Mouse (Mus musculus) lung, embryonic 14.5 days (tissue): Measurements from ENCODE around the gene Slc7a1. TPM values are rescaled to one million over a fixed set of nuclear protein-coding genes. Genes with fewer than 3 reads are reported as not detected.

Experiments
- ATAC-seq: fragments of 200-750 bp; cut with Nextera tagmentation; 2 replicates; pipeline ENCODE4 v1.8.0; 2017; ENCODE audit warnings: mild to moderate bottlenecking, moderate TSS enrichment, moderate library complexity; ENCODE audit not compliant: insufficient read depth
- DNase-seq: peaks from one replicate; pipeline ENCODE4 v3.0.0-alpha.2; 2015
- H3K27ac ChIP-seq: fragments of 300-500 bp; sonication (generic); 2 replicates; pipeline ENCODE4 v1.5.1; 2014; ENCODE audit warnings: low read depth, mild to moderate bottlenecking, moderate library complexity
- H3K27me3 ChIP-seq: fragments of 300-500 bp; sonication (generic); 2 replicates; pipeline ENCODE4 v1.6.1; 2014; ENCODE audit warnings: low read length, control low read depth; ENCODE audit not compliant: insufficient read depth
- H3K36me3 ChIP-seq: fragments of 300-500 bp; sonication (generic); 2 replicates; pipeline ENCODE4 v1.6.1; 2014; ENCODE audit warnings: control low read depth; ENCODE audit not compliant: insufficient read depth
- H3K4me1 ChIP-seq: fragments of 300-500 bp; sonication (generic); 2 replicates; pipeline ENCODE4 v1.6.1; 2014; ENCODE audit warnings: antibody characterized with exemption, control low read depth; ENCODE audit not compliant: insufficient read depth
- H3K4me2 ChIP-seq: fragments of 300-500 bp; sonication (generic); 2 replicates; pipeline ENCODE4 v1.6.1; 2014; ENCODE audit warnings: mild to moderate bottlenecking
- H3K4me3 ChIP-seq: fragments of 300-500 bp; sonication (generic); 2 replicates; pipeline ENCODE4 v1.5.1; 2014; ENCODE audit warnings: low read depth, low read length
- H3K9ac ChIP-seq: fragments of 300-500 bp; sonication (generic); 2 replicates; pipeline ENCODE4 v1.6.1; 2014
- H3K9me3 ChIP-seq: fragments of 300-500 bp; sonication (generic); 2 replicates; pipeline ENCODE4 v1.6.1; 2016; ENCODE audit warnings: low read depth, low read length, control low read depth
- CTCF ChIP-seq: IDR thresholded peaks from 2 replicates; pipeline ENCODE4 v1.5.1; 2016; ENCODE audit warnings: antibody characterized with exemption, low read depth
- WGBS: fragments of 180-500 bp; shearing (Covaris S2); extraction: QIAGEN DNeasy Blood & Tissue Kit; methylation state at CpG from one replicate; pipeline ENCODE4 v1.1.7; 2014; 5-methylcytosine and 5-hydroxymethylcytosine counted together
- polyA plus RNA-seq: library from polyadenylated mRNA; unstranded; fragments of >200 nt; fragmentation: Nextera tagmentation; extraction: Ambion mirVana; gene quantifications from 2 replicates; pipeline ENCODE4 v1.2.1, GENCODE M21; 2014

Gene Slc7a1
- polyA plus RNA-seq, 1 experiment from 2014 or later = 31.3 TPM

DNA sequence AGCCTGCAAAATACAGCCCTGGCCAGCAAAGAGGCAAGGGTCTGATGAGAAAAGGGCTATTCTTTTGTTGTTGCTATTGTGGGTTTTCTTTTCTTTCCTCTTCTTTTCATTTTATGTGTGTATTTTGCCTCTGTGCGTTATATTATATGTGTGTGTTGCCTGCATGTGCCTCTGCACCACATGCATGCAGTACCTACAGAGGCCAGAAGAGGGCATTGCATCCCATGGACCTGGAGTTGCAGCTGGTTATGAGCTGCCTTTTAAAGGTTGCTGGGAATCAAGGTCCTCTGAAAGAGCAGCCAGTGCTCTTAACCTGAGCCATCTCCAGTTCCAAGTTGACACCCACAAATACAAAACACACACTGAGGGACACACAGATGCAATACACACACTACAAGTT lies 29.1 kb downstream of the Slc7a1 start:
- no peaks in the 10 kb centered on the region for H3K4me1 ChIP-seq
- WGBS = 89% methylated on average over 1 of the region's 1 CpGs
- no peaks in the 10 kb centered on the region for H3K27me3 ChIP-seq
- peaks cover 4% of the 10 kb centered on the region; the same call in 1 of the 2 replicates for H3K36me3 ChIP-seq
- DNase-seq (peak; percentile 47), ATAC-seq (no peak)
- no peak overlapping the region for H3K4me2 ChIP-seq
- H3K9me3 ChIP-seq = no peaks in the 10 kb centered on the region
- no peak overlapping the region for H3K9ac ChIP-seq
- H3K27ac ChIP-seq = no peak overlapping the region
- peak; percentile 76 for TF ChIP-seq CTCF
- H3K4me3 ChIP-seq = no peak overlapping the region

GRCm38 (mm10) chr5:148369178-148369577 lies 30.5 kb downstream of the Slc7a1 start:
- no peak overlapping the region for H3K9ac ChIP-seq
- 91% methylated on average over 3 of the region's 3 CpGs for WGBS
- TF ChIP-seq CTCF = peak; percentile 25; the same call in 1 of the 2 replicates
- no peaks in the 10 kb centered on the region for H3K27me3 ChIP-seq
- no peak overlapping the region for H3K4me2 ChIP-seq
- ATAC-seq (no peak), DNase-seq (no peak)
- H3K27ac ChIP-seq = no peak overlapping the region
- no peaks in the 10 kb centered on the region for H3K4me1 ChIP-seq
- H3K36me3 ChIP-seq = peaks cover 4% of the 10 kb centered on the region; the same call in 1 of the 2 replicates
- H3K4me3 ChIP-seq = no peak overlapping the region
- H3K9me3 ChIP-seq = no peaks in the 10 kb centered on the region

GRCm38 (mm10) chr5:148367816-148368215 lies 31.9 kb downstream of the Slc7a1 start:
- H3K9me3 ChIP-seq = no peaks in the 10 kb centered on the region
- H3K4me1 ChIP-seq = peaks cover 4% of the 10 kb centered on the region
- no peak overlapping the region for H3K4me2 ChIP-seq
- DNase-seq = no peak
- H3K36me3 ChIP-seq = 0 out of 2 replicates have a peak, but pooled peaks cover 4% of the 10 kb centered on the region
- H3K27ac ChIP-seq = no peak overlapping the region
- no peak for TF ChIP-seq CTCF
- WGBS = 87% methylated on average over 3 of the region's 3 CpGs
- H3K4me3 ChIP-seq = no peak overlapping the region
- no peaks in the 10 kb centered on the region for H3K27me3 ChIP-seq
- H3K9ac ChIP-seq = no peak overlapping the region
- ATAC-seq = no peak

DNA sequence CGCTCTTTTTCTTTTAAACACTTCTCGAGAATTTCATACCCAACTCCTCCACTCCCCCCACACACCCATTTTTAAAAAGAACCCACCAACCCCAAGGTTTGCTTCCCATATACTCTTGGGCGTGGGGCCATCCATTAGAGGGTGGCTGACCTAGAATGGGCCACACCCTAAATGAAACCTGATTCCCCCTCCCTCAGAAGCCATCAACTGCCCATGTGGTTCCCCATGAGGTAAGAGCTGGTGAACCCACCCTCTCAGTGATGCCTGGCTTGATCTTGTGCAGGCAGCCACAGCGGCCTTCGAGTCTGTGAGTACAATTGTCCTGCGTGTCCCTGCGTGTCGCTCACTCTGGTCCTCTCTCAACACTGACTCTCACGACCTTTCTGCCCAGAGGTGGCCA lies 33.2 kb downstream of the Slc7a1 start:
- no peak for DNase-seq
- WGBS = 83% methylated on average over 9 of the region's 9 CpGs
- Histone ChIP-seq H3K36me3 (0 out of 2 replicates have a peak, but pooled peaks cover 4% of the 10 kb centered on the region), H3K27me3 (no peaks in the 10 kb centered on the region), H3K9me3 (no peaks in the 10 kb centered on the region), H3K4me2 (no peak overlapping the region), H3K4me3 (no peak overlapping the region), H3K4me1 (peaks cover 9% of the 10 kb centered on the region), H3K9ac (no peak overlapping the region), H3K27ac (no peak overlapping the region)
- no peak for TF ChIP-seq CTCF
- no peak for ATAC-seq

GRCm38 (mm10) chr5:148363441-148364113 lies 36.1 kb downstream of the Slc7a1 start:
- Histone ChIP-seq H3K4me1 (peaks cover 13% of the 10 kb centered on the region), H3K4me2 (no peak overlapping the region), H3K4me3 (no peak overlapping the region), H3K9me3 (no peaks in the 10 kb centered on the region), H3K27me3 (no peaks in the 10 kb centered on the region), H3K27ac (no peak overlapping the region), H3K36me3 (no peaks in the 10 kb centered on the region), H3K9ac (no peak overlapping the region)
- DNase-seq = peak; percentile 81
- peak; percentile 42; the same call in 1 of the 2 replicates for ATAC-seq
- TF ChIP-seq CTCF = no peak
- 69% methylated on average over 22 of the region's 22 CpGs for WGBS

GRCm38 (mm10) chr5:148362296-148362695 lies 37.4 kb downstream of the Slc7a1 start:
- TF ChIP-seq CTCF = no peak
- WGBS = 93% methylated on average over 7 of the region's 7 CpGs

DNA sequence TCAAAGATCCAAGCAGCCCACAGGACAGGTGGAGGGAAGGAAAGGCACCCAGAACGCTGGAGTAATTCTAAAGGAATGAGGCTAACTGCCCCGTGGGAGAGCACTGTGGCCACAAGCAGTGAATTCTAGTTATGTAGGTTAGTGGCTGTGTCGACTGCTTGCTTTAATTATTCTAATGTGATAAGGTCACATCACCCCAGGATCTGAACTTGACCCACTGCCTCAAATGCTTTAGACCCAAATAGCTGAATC lies 38.0 kb downstream of the Slc7a1 start:
- ATAC-seq = no peak
- Histone ChIP-seq H3K4me3 (no peak overlapping the region), H3K27me3 (no peaks in the 10 kb centered on the region), H3K4me1 (peaks cover 13% of the 10 kb centered on the region), H3K9me3 (no peaks in the 10 kb centered on the region), H3K9ac (no peak overlapping the region), H3K36me3 (no peaks in the 10 kb centered on the region), H3K4me2 (peak overlapping the region; percentile 39; the same call in 1 of the 2 replicates), H3K27ac (peak overlapping the region; percentile 43; the same call in 1 of the 2 replicates)
- no peak for TF ChIP-seq CTCF
- DNase-seq = no peak
- 28% methylated on average over 3 of the region's 3 CpGs for WGBS

More at GRCm38 (mm10) chr5:148362296-148362695, 37.4 kb downstream of the Slc7a1 start:
- Histone ChIP-seq H3K4me1 (peaks cover 13% of the 10 kb centered on the region), H3K27me3 (no peaks in the 10 kb centered on the region), H3K27ac (no peak overlapping the region), H3K9me3 (no peaks in the 10 kb centered on the region), H3K4me2 (no peak overlapping the region), H3K9ac (no peak overlapping the region), H3K36me3 (no peaks in the 10 kb centered on the region), H3K4me3 (no peak overlapping the region)
- ATAC-seq = no peak
- DNase-seq = no peak
